Mouse (Mus musculus) cerebellum, adult 2 months (tissue): ENCODE data around the gene Rph3a.
"Not testable (repeated sequence)": the region's sequence is repeated elsewhere in the genome, so short reads cannot be mapped to it uniquely, and the experiment has no call there.

Experiments
- CTCF ChIP-seq: fragments of 200-500 bp; IDR thresholded peaks from 2 replicates; pipeline ENCODE4 v1.5.1; 2011; ENCODE audit warnings: low read depth, mild to moderate bottlenecking, control low read depth, low read length, moderate library complexity, borderline replicate concordance; ENCODE audit not compliant: insufficient read depth
- POLR2A ChIP-seq: fragments of 200-500 bp; IDR thresholded peaks from 2 replicates; pipeline ENCODE4 v1.6.1; 2011; ENCODE audit warnings: low read length, control low read depth, borderline replicate concordance; ENCODE audit not compliant: insufficient read depth

DNA sequence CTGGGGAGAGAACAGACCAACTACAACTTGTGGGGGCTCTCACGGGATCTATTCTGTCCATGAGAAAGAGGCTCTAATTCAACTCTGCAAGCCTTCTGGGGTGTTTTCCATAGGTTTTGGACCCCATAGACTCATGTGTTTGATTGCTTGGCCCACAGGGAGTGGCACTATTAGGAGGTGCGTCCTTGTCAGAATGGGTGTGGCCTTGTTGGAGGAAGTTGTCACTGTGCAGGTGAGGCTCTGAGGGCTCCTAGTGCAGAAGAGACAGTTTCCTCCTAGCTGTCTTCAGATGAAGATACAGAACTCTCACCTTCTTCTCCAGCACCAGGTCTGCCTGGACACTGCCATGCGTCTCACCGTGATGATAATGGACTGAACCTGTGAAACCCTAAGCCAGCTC, 85.4 kb downstream of the Rph3a start:
- not testable (repeated sequence) for TF ChIP-seq POLR2A, CTCF
